Mouse (Mus musculus) ES-Bruce4 (cell line): ENCODE measurements around the gene Clec16a.

Source experiments
- CTCF ChIP-seq: IDR thresholded peaks from one replicate; pipeline ENCODE4 v1.8.1; 2011; ENCODE audit warnings: low read depth, low read length
- POLR2A ChIP-seq: IDR thresholded peaks from one replicate; pipeline ENCODE4 v1.8.1; 2011; ENCODE audit warnings: low read length; ENCODE audit not compliant: insufficient read depth

- TF ChIP-seq POLR2A = no peak
- no peak for TF ChIP-seq CTCF
These were observed 128.9 kb downstream of the Clec16a start for GRCm38 (mm10) chr16:10674020-10674419.
